Mouse (Mus musculus): Measurements from ENCODE around the gene Cyth1. TPM values are rescaled to one million over a fixed set of nuclear protein-coding genes. Genes with fewer than 3 reads are reported as not detected.

Cyth1 gene
- polyA plus RNA-seq, 1 experiment from 2014 or later = 4.1 TPM

GRCm38 (mm10) chr11:118246724-118247123, 1.7 kb downstream of the Cyth1 start:
- H3K27me3 ChIP-seq (ENCODE audit: control insufficient read depth, insufficient read depth, low read depth, low read length) = peaks cover 7% of the 10 kb centered on the region
- H3K4me2 ChIP-seq (ENCODE audit: low read depth, low read length) = peak overlapping the region; percentile 97
- peaks cover 25% of the 10 kb centered on the region for H3K4me1 ChIP-seq (ENCODE audit: control insufficient read depth, low read depth, low read length)
- ATAC-seq (ENCODE audit: low read depth) = no peak
- 52% methylated on average over 5 of the region's 5 CpGs for WGBS (ENCODE audit: insufficient replicate concordance)
- H3K27ac ChIP-seq (ENCODE audit: low read length) = no peak overlapping the region
- H3K36me3 ChIP-seq (ENCODE audit: control insufficient read depth, insufficient read depth) = no peaks in the 10 kb centered on the region
- H3K9me3 ChIP-seq (replicated peaks; ENCODE audit: control insufficient read depth, low read length) = no peaks in the 10 kb centered on the region
- peak overlapping the region; percentile 82; the same call in 1 of the 2 replicates for H3K9ac ChIP-seq (ENCODE audit: low read depth, low read length)
- H3K4me3 ChIP-seq (ENCODE audit: low read depth, low read length) = peak overlapping the region; percentile 78

DNA sequence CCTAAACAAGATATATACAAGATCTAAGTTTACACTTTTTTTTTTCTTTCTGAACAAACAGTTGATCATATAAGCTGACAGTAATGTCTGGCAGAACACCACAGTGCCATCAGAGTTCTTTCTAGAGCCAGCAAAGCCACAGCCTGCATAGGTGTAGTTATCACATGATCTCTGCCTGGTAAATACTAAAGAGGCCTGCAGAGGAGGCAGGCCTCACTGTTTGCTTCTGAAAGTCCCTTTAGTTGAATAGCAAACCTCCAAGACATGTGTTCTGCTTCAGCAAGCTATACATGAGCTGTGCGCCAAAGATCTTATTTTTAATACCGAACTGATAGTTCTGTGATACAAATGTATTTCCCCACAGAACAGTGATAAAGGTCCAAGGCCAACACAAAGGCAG, 3.3 kb downstream of the Cyth1 start:
- Histone ChIP-seq H3K9ac (ENCODE audit: low read depth, low read length) (no peak overlapping the region), H3K9me3 (replicated peaks; ENCODE audit: control insufficient read depth, low read length) (no peaks in the 10 kb centered on the region), H3K4me2 (ENCODE audit: low read depth, low read length) (no peak overlapping the region), H3K36me3 (ENCODE audit: control insufficient read depth, insufficient read depth) (no peaks in the 10 kb centered on the region), H3K4me1 (ENCODE audit: control insufficient read depth, low read depth, low read length) (peaks cover 25% of the 10 kb centered on the region), H3K27me3 (ENCODE audit: control insufficient read depth, insufficient read depth, low read depth, low read length) (peaks cover 7% of the 10 kb centered on the region), H3K27ac (ENCODE audit: low read length) (no peak overlapping the region), H3K4me3 (ENCODE audit: low read depth, low read length) (no peak overlapping the region)
- ATAC-seq (ENCODE audit: low read depth) = no peak
- 76% methylated on average over 2 of the region's 2 CpGs for WGBS (ENCODE audit: insufficient replicate concordance)

DNA sequence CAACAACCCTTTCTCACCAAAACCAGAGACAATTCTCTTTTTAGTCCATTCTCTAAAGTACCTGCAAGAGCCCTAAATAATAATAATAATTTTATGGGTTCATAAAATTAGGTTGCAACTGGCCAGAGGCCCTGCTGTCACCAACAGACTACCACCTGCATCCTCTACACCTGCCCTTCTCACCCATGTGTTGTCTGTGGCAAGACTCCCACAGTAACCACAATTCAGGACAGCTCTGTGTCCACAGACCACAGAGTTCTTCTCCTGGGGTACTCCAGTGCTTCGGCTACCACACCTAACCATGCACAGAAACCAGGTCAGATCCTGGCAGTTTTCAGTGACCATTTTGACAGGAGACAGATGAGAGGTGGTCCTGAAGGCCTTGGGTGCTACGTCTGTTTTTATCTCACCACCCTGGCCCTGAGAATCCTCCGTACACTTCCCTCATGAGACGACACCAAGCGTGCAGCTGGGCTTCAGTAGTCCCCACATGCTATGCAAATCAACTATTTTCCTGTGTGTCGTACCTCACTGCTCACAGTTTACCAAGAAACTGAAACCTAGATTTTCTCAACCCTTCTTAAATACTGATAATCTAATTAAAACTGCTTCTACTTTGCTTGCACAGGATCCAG, 4.6 kb downstream of the Cyth1 start:
- Histone ChIP-seq H3K9me3 (replicated peaks; ENCODE audit: control insufficient read depth, low read length) (no peaks in the 10 kb centered on the region), H3K4me1 (ENCODE audit: control insufficient read depth, low read depth, low read length) (peaks cover 16% of the 10 kb centered on the region), H3K4me3 (ENCODE audit: low read depth, low read length) (no peak overlapping the region), H3K27me3 (ENCODE audit: control insufficient read depth, insufficient read depth, low read depth, low read length) (peaks cover 7% of the 10 kb centered on the region), H3K9ac (ENCODE audit: low read depth, low read length) (no peak overlapping the region), H3K4me2 (ENCODE audit: low read depth, low read length) (no peak overlapping the region), H3K36me3 (ENCODE audit: control insufficient read depth, insufficient read depth) (no peaks in the 10 kb centered on the region), H3K27ac (ENCODE audit: low read length) (0 out of 2 replicates have a peak overlapping the region, but pooled peaks have one; percentile 17)
- ATAC-seq (ENCODE audit: low read depth) = no peak
- WGBS (ENCODE audit: insufficient replicate concordance) = 46% methylated on average over 6 of the region's 6 CpGs

DNA sequence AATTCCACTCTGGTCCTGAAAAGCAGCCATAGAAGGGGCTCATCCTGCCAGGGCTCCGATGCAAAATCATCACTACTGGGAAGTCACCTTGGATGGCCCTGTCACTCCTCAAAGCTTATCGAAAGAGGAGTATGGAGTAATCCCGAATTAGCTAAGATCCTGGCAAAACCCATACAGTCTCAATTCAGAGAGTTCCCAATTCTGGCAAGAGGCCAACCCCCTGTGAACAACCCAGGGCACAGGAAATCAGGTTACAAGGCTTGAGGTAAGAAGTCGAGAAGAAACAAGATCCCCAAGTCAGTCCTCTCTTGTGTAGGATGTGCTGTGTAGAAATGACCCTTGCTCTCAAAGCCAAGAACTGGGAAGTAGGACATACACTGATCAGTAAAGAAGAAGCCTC, 5.9 kb downstream of the Cyth1 start:
- Histone ChIP-seq H3K9me3 (replicated peaks; ENCODE audit: control insufficient read depth, low read length) (no peaks in the 10 kb centered on the region), H3K4me2 (ENCODE audit: low read depth, low read length) (no peak overlapping the region), H3K4me1 (ENCODE audit: control insufficient read depth, low read depth, low read length) (peaks cover 11% of the 10 kb centered on the region), H3K27me3 (ENCODE audit: control insufficient read depth, insufficient read depth, low read depth, low read length) (peaks cover 4% of the 10 kb centered on the region), H3K4me3 (ENCODE audit: low read depth, low read length) (no peak overlapping the region), H3K36me3 (ENCODE audit: control insufficient read depth, insufficient read depth) (no peaks in the 10 kb centered on the region), H3K27ac (ENCODE audit: low read length) (no peak overlapping the region), H3K9ac (ENCODE audit: low read depth, low read length) (no peak overlapping the region)
- no peak for ATAC-seq (ENCODE audit: low read depth)
- WGBS (ENCODE audit: insufficient replicate concordance) = 61% methylated on average over 4 of the region's 4 CpGs

GRCm38 (mm10) chr11:118240388-118240787, 8.0 kb downstream of the Cyth1 start:
- H3K9ac ChIP-seq (ENCODE audit: low read depth, low read length) = no peak overlapping the region
- no peak overlapping the region for H3K4me3 ChIP-seq (ENCODE audit: low read depth, low read length)
- H3K27ac ChIP-seq (ENCODE audit: low read length) = no peak overlapping the region
- no peaks in the 10 kb centered on the region for H3K9me3 ChIP-seq (replicated peaks; ENCODE audit: control insufficient read depth, low read length)
- H3K27me3 ChIP-seq (ENCODE audit: control insufficient read depth, insufficient read depth, low read depth, low read length) = no peaks in the 10 kb centered on the region
- no peak overlapping the region for H3K4me2 ChIP-seq (ENCODE audit: low read depth, low read length)
- no peak for ATAC-seq (ENCODE audit: low read depth)
- 53% methylated on average over 4 of the region's 4 CpGs for WGBS (ENCODE audit: insufficient replicate concordance)
- no peaks in the 10 kb centered on the region for H3K36me3 ChIP-seq (ENCODE audit: control insufficient read depth, insufficient read depth)
- H3K4me1 ChIP-seq (ENCODE audit: control insufficient read depth, low read depth, low read length) = peaks cover 6% of the 10 kb centered on the region

DNA sequence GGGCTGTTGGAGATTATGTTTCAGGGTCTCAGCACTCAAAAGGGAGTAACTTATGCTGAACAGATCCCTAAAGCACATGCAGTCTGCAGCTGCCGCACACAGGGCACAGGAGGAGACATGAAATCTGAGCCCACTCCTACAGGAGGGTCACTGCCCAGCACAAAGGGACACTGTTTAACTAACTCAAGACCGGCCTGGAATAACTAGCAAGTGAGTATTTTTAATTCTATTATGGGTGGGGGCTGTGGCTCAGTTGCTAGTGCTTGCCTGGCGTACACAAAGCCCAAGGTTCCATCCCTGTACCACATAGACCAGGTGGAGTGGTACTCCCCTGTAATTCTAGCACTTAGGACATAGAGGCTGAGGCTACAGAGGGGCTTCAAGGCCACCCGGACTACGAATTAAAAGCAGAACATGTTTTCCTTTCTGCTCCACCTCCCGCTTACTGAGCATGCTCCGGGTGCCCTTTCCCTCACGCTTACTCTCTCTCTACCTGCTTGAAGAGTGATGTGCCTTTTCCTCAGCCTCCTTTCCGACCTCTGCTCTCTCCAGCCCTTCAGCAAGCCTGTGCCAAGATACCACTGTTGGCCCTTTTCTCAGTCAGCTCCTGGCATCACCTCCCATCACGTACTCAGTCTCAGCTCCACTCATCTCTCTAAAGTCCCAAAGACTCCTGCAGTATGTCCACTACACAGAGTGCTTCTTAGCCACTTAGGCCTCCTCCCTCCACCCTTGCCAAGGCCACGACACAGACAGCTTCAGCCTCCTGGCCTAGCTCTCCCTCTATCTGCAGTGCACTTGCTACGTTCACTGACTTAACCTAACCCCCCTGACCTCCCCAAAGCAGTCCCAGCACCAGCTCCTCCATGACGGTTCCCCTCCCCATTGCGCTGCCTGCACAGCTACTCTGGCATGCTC, 8.9 kb downstream of the Cyth1 start:
- H3K27ac ChIP-seq (ENCODE audit: low read length) = no peak overlapping the region
- H3K27me3 ChIP-seq (ENCODE audit: control insufficient read depth, insufficient read depth, low read depth, low read length) = no peaks in the 10 kb centered on the region
- no peak overlapping the region for H3K9ac ChIP-seq (ENCODE audit: low read depth, low read length)
- no peaks in the 10 kb centered on the region for H3K9me3 ChIP-seq (replicated peaks; ENCODE audit: control insufficient read depth, low read length)
- no peak overlapping the region for H3K4me3 ChIP-seq (ENCODE audit: low read depth, low read length)
- WGBS (ENCODE audit: insufficient replicate concordance) = 64% methylated on average over 14 of the region's 14 CpGs
- no peak overlapping the region for H3K4me2 ChIP-seq (ENCODE audit: low read depth, low read length)
- peaks cover 6% of the 10 kb centered on the region for H3K4me1 ChIP-seq (ENCODE audit: control insufficient read depth, low read depth, low read length)
- H3K36me3 ChIP-seq (ENCODE audit: control insufficient read depth, insufficient read depth) = no peaks in the 10 kb centered on the region
- ATAC-seq (ENCODE audit: low read depth) = no peak

DNA sequence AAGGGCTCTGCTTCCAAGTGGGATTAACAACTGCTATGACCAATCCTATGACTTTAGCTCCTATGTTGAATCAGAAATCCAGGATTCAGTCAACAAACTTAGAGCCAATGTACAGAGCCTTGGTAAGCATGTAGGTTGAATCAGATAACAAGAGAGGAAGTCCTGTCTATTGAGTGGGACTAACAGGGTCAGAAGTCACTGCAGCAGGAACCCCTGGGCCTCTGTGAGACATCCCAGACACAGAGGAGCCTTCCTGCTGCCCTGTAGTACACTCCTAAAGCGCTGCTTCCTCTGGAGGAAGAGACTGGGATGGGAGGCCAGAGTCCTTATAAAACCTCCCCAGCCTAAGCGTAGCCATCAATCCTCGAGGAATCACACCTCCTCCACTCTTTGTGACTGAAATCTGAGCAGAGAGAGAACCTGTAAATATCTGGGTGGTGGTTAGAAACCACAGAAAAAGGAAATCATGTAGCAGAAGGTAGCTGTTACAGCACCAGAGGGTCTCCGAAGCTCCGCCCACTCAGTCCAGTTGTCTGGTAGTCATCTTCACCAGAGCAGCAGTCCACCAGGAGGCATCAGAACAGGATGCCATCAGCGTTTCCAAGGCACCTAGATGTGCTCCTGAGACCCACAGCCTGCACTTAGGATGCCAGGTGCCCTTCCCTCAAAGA, 11.7 kb downstream of the Cyth1 start:
- peak; percentile 68 for ATAC-seq (ENCODE audit: low read depth)
- peaks cover 9% of the 10 kb centered on the region for H3K4me1 ChIP-seq (ENCODE audit: control insufficient read depth, low read depth, low read length)
- 20% methylated on average over 6 of the region's 6 CpGs for WGBS (ENCODE audit: insufficient replicate concordance)
- H3K9ac ChIP-seq (ENCODE audit: low read depth, low read length) = no peak overlapping the region
- H3K36me3 ChIP-seq (ENCODE audit: control insufficient read depth, insufficient read depth) = no peaks in the 10 kb centered on the region
- H3K4me2 ChIP-seq (ENCODE audit: low read depth, low read length) = no peak overlapping the region
- H3K27me3 ChIP-seq (ENCODE audit: control insufficient read depth, insufficient read depth, low read depth, low read length) = no peaks in the 10 kb centered on the region
- no peak overlapping the region for H3K4me3 ChIP-seq (ENCODE audit: low read depth, low read length)
- H3K27ac ChIP-seq (ENCODE audit: low read length) = peak overlapping the region; percentile 19; the same call in 1 of the 2 replicates
- H3K9me3 ChIP-seq (replicated peaks; ENCODE audit: control insufficient read depth, low read length) = no peaks in the 10 kb centered on the region

GRCm38 (mm10) chr11:118234929-118235328, 13.5 kb downstream of the Cyth1 start:
- H3K4me1 ChIP-seq (ENCODE audit: control insufficient read depth, low read depth, low read length) = peaks cover 16% of the 10 kb centered on the region
- no peak overlapping the region for H3K27ac ChIP-seq (ENCODE audit: low read length)
- no peak for ATAC-seq (ENCODE audit: low read depth)
- 60% methylated on average over 7 of the region's 7 CpGs for WGBS (ENCODE audit: insufficient replicate concordance)
- no peaks in the 10 kb centered on the region for H3K27me3 ChIP-seq (ENCODE audit: control insufficient read depth, insufficient read depth, low read depth, low read length)
- no peaks in the 10 kb centered on the region for H3K9me3 ChIP-seq (replicated peaks; ENCODE audit: control insufficient read depth, low read length)
- H3K4me2 ChIP-seq (ENCODE audit: low read depth, low read length) = no peak overlapping the region
- no peak overlapping the region for H3K9ac ChIP-seq (ENCODE audit: low read depth, low read length)
- no peak overlapping the region for H3K4me3 ChIP-seq (ENCODE audit: low read depth, low read length)
- H3K36me3 ChIP-seq (ENCODE audit: control insufficient read depth, insufficient read depth) = no peaks in the 10 kb centered on the region
